Mouse (Mus musculus) cerebellum, adult 18-20 months (tissue): ENCODE results near the gene Gm28035.

Experiments
- DNase-seq, 2 experiments: peaks; one replicate each; pipeline ENCODE4 v3.0.0; 2021

The Gm28035 gene

GRCm38 (mm10) chr2:30240267-30240666 lies at the start of gene Gm28035:
TSS of gene Gm28035 (plus strand) at chr2:30240567.
- DNase-seq = no peak

- no peak for DNase-seq
Observed at GRCm38 (mm10) chr2:30191790-30192580, 48.4 kb upstream of the Gm28035 start.

GRCm38 (mm10) chr2:30194656-30195055 lies 45.7 kb upstream of the Gm28035 start:
- DNase-seq = no peak

- no peak for DNase-seq
Observed at GRCm38 (mm10) chr2:30198021-30198420, 42.3 kb upstream of the Gm28035 start.

GRCm38 (mm10) chr2:30199984-30200383 lies 40.4 kb upstream of the Gm28035 start:
- DNase-seq = no peak

GRCm38 (mm10) chr2:30200388-30200925 lies 39.9 kb upstream of the Gm28035 start:
- no peak for DNase-seq

GRCm38 (mm10) chr2:30203439-30203838 lies 36.9 kb upstream of the Gm28035 start:
- peak; percentile 30 to 33 for DNase-seq

GRCm38 (mm10) chr2:30205255-30205628 lies 35.1 kb upstream of the Gm28035 start:
- DNase-seq = peak in 1 of 2 experiments; percentile 43

GRCm38 (mm10) chr2:30205629-30206357 lies 34.6 kb upstream of the Gm28035 start, which contains the start of gene Kyat1:
TSS of gene Kyat1 (minus strand) at chr2:30205847.
- DNase-seq = peak; percentile 93 to 96

- DNase-seq = no peak
Observed at GRCm38 (mm10) chr2:30207401-30207800, 33.0 kb upstream of the Gm28035 start.

GRCm38 (mm10) chr2:30207886-30208285 lies 32.5 kb upstream of the Gm28035 start:
- no peak for DNase-seq

- DNase-seq = no peak
Observed at GRCm38 (mm10) chr2:30211408-30212168, 28.8 kb upstream of the Gm28035 start.

- DNase-seq = no peak
Observed at GRCm38 (mm10) chr2:30212169-30212545, 28.2 kb upstream of the Gm28035 start.

GRCm38 (mm10) chr2:30212951-30213350 lies 27.4 kb upstream of the Gm28035 start:
- DNase-seq = no peak

GRCm38 (mm10) chr2:30214745-30215144 lies 25.6 kb upstream of the Gm28035 start:
- no peak for DNase-seq

- DNase-seq = no peak
Observed at GRCm38 (mm10) chr2:30215493-30215892, 24.9 kb upstream of the Gm28035 start.

- no peak for DNase-seq
Observed at GRCm38 (mm10) chr2:30216293-30216692, 24.1 kb upstream of the Gm28035 start.

GRCm38 (mm10) chr2:30235593-30235992 lies 4.8 kb upstream of the Gm28035 start:
- DNase-seq = no peak

GRCm38 (mm10) chr2:30236426-30237198 lies 3.8 kb upstream of the Gm28035 start:
- DNase-seq = no peak

- peak; percentile 100 for DNase-seq
Observed at GRCm38 (mm10) chr2:30237199-30237880, 3.0 kb upstream of the Gm28035 start, which contains the start of gene Lrrc8a. TSS of gene Lrrc8a (plus strand) at chr2:30237715.

GRCm38 (mm10) chr2:30237881-30238280 lies 2.5 kb upstream of the Gm28035 start:
- no peak for DNase-seq
